Mouse (Mus musculus) neural tube, embryonic 15.5 days (tissue): ENCODE data around the gene Zbtb7a. TPM values are rescaled to one million over a fixed set of nuclear protein-coding genes. Genes with fewer than 3 reads are reported as not detected.

ENCODE experiments used
- ATAC-seq: fragments of 200-750 bp; cut with Nextera tagmentation; 2 replicates; pipeline ENCODE4 v1.8.0; 2017; ENCODE audit warnings: mild to moderate bottlenecking, moderate TSS enrichment, moderate library complexity; ENCODE audit not compliant: low FRiP score
- H3K27ac ChIP-seq: fragments of 300-500 bp; sonication (generic); replicated peaks from 2 replicates; pipeline ENCODE4 v1.5.1; 2015; ENCODE audit warnings: mild to moderate bottlenecking, inconsistent platforms
- H3K27me3 ChIP-seq: fragments of 300-500 bp; sonication (generic); replicated peaks from 2 replicates; pipeline ENCODE4 v1.6.1; 2015; ENCODE audit warnings: inconsistent platforms
- H3K36me3 ChIP-seq: fragments of 300-500 bp; sonication (generic); 2 replicates; pipeline ENCODE4 v1.6.1; 2015; ENCODE audit warnings: inconsistent platforms
- H3K4me1 ChIP-seq: fragments of 300-500 bp; sonication (generic); 2 replicates; pipeline ENCODE4 v1.6.1; 2015; ENCODE audit warnings: inconsistent platforms
- H3K4me2 ChIP-seq: fragments of 300-500 bp; sonication (generic); 2 replicates; pipeline ENCODE4 v1.6.1; 2015; ENCODE audit warnings: inconsistent platforms, mild to moderate bottlenecking, moderate library complexity
- H3K4me3 ChIP-seq: fragments of 300-500 bp; sonication (generic); replicated peaks from 2 replicates; pipeline ENCODE4 v1.5.1; 2015; ENCODE audit warnings: mild to moderate bottlenecking, inconsistent platforms
- H3K9ac ChIP-seq: fragments of 300-500 bp; sonication (generic); replicated peaks from 2 replicates; pipeline ENCODE4 v1.6.1; 2015; ENCODE audit warnings: mild to moderate bottlenecking, inconsistent platforms
- H3K9me3 ChIP-seq: fragments of 300-500 bp; sonication (generic); replicated peaks from 2 replicates; pipeline ENCODE4 v1.6.1; 2016; ENCODE audit warnings: inconsistent platforms
- WGBS: fragments of 180-500 bp; shearing (Covaris S2); methylation state at CpG from one replicate; pipeline ENCODE4 v1.1.7; 2015; ENCODE audit warnings: mixed read lengths; 5-methylcytosine and 5-hydroxymethylcytosine counted together
- polyA plus RNA-seq: library from polyadenylated mRNA; unstranded; fragments of >200 nt; fragmentation: Nextera tagmentation; extraction: Ambion mirVana; gene quantifications from 2 replicates; pipeline ENCODE4 v1.2.1, GENCODE M21; 2015

The Zbtb7a gene
- polyA plus RNA-seq, 1 experiment from 2014 or later = 14.8 TPM

DNA sequence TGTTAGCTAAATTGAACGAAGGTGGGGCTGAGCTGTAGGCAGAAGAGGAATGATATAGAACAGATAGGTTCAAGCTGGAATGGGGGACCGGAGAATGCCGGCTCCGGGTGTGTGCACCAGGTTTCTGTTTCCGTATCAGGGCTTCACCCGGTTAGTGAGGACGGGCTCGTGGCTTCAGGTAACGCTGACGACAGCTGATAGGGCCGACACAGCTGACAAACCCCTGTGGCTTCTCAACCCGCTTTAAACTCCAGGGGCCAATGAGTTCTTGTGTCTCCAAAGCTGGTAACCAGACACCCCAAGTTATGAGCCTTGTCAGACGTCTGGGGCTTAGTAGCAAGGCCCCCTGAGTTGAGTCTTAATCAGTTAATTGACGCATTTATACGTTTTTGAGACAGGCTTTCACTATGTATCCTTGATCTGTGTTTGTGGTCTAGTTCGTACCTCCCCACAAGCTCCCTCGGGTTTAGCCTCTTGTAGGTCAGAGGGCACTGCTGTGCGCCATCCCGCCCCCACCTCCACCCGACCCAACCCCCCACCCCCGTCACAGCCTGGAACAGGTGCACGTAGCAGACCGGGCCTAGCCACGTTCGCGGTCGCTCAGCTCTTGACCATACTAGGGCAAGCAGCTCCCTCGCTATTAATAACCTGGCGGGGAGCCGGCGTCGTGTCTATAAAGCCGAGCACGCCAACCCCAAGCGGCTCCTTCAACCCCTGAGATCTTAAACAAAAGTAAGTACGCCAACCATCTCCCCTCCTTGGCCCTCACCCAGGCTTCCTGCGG, 59.2 kb downstream of the Zbtb7a start:
- ATAC-seq = no peak
- Histone ChIP-seq H3K4me3 (no peak overlapping the region), H3K36me3 (peaks cover 17% of the 10 kb centered on the region), H3K4me1 (peaks cover 36% of the 10 kb centered on the region), H3K4me2 (peak overlapping the region; percentile 23), H3K9me3 (no peaks in the 10 kb centered on the region), H3K27ac (no peak overlapping the region), H3K9ac (no peak overlapping the region; the same call in 1 of the 2 replicates), H3K27me3 (peaks cover 30% of the 10 kb centered on the region)
- 12% methylated on average over 37 of the region's 37 CpGs for WGBS

DNA sequence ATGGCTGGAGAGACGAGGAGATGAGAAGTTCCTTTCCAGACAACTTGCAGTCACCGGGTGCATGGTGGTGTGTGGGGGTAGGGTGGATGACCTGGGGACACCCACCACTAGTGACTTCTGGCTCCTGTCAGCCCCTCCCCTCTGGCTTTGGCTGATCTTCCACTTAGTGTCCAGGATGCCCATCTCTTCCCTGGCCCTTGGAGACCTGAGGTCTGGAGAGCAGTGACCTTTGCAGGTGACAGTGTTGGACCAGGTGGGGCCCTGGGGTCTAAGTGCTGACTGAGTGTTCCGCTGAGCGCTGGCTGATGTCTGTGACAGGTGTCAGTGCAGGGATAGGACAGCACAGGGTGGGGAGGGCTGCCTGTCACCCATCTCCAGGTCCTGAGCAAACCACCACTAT, 60.3 kb downstream of the Zbtb7a start:
- Histone ChIP-seq H3K4me3 (no peak overlapping the region), H3K27ac (no peak overlapping the region), H3K4me1 (peaks cover 36% of the 10 kb centered on the region), H3K9me3 (no peaks in the 10 kb centered on the region), H3K36me3 (peaks cover 10% of the 10 kb centered on the region), H3K27me3 (peaks cover 30% of the 10 kb centered on the region), H3K4me2 (no peak overlapping the region), H3K9ac (no peak overlapping the region)
- ATAC-seq = no peak
- WGBS = 63% methylated on average over 4 of the region's 4 CpGs

DNA sequence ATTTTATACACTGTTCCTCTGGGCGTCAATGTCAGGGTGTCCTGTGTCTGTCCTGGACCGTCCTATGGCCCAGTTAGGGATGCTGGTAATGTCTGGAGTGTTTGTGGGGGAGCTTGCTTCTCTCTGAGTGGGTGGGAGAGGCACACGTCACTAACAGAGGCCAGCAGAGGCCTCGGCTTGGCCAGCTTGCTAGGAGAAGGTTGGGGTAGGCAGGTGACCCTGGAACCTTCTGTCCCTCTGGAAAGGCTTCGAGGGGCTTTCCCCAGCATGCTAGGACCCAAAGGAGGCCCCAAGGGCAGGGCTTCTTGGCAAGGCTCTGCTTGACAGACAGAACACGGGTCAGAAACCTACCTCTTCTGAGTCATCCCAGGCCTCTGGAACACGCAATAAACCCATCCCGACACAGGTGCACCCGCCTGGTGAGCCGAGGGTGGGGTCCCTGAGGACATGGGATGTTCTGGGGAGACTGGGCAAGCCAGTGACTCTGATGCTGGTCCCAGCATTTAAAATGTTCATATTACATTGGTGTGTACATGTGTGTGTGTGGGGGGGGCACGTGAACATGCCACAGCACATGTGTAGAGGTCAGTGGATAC, 61.5 kb downstream of the Zbtb7a start:
- WGBS = 65% methylated on average over 11 of the region's 11 CpGs
- Histone ChIP-seq H3K9me3 (no peaks in the 10 kb centered on the region), H3K4me3 (no peak overlapping the region), H3K9ac (no peak overlapping the region), H3K36me3 (no peaks in the 10 kb centered on the region), H3K4me2 (no peak overlapping the region), H3K27ac (no peak overlapping the region), H3K27me3 (peaks cover 30% of the 10 kb centered on the region), H3K4me1 (peaks cover 25% of the 10 kb centered on the region)
- no peak for ATAC-seq

DNA sequence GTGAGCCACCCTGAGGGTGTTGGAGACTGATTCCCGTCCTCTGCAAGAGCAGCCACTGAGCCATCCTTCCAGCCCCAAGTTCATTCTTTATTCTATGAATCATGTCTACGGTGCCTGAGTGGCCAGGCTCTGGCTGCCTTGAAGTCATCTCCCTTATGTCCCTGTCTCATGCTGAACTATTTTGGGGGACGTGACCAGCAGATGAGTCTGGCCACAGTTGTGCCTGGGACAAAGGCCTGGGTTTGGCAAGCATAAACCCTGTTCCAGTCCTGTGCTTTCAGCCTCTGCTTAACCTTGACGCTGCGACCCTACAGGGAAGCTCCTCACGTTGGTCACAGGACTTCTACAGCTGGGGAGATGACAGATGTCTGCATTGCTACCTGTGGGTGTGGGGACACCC, 62.3 kb downstream of the Zbtb7a start:
- WGBS = 62% methylated on average over 6 of the region's 6 CpGs
- Histone ChIP-seq H3K36me3 (no peaks in the 10 kb centered on the region), H3K27ac (no peak overlapping the region), H3K4me2 (no peak overlapping the region), H3K9me3 (no peaks in the 10 kb centered on the region), H3K9ac (no peak overlapping the region), H3K27me3 (peaks cover 30% of the 10 kb centered on the region), H3K4me3 (no peak overlapping the region), H3K4me1 (peaks cover 19% of the 10 kb centered on the region)
- ATAC-seq = no peak

DNA sequence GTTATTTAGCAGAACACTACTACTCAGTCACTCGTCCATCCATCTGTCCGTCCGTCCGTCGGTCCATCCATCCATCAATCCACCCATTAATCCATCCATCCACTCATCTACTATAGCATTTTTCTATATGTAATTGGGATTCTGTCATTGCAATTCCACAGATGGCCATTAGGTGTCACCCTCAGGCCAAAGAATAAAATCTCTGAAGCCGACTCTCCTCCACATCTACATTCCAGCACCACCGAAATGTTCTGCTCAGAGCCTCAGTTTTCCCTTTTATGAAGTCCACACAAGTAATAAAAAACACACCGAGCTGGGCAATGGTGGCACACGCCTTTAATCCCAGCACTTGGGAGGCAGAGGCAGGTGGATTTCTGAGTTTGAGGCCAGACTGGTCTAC, 63.2 kb downstream of the Zbtb7a start:
- WGBS = 1% methylated on average over 9 of the region's 9 CpGs
- Histone ChIP-seq H3K27me3 (peaks cover 30% of the 10 kb centered on the region), H3K4me1 (peaks cover 14% of the 10 kb centered on the region), H3K9me3 (no peaks in the 10 kb centered on the region), H3K9ac (no peak overlapping the region), H3K4me2 (no peak overlapping the region), H3K4me3 (no peak overlapping the region), H3K27ac (no peak overlapping the region), H3K36me3 (no peaks in the 10 kb centered on the region)
- no peak for ATAC-seq

DNA sequence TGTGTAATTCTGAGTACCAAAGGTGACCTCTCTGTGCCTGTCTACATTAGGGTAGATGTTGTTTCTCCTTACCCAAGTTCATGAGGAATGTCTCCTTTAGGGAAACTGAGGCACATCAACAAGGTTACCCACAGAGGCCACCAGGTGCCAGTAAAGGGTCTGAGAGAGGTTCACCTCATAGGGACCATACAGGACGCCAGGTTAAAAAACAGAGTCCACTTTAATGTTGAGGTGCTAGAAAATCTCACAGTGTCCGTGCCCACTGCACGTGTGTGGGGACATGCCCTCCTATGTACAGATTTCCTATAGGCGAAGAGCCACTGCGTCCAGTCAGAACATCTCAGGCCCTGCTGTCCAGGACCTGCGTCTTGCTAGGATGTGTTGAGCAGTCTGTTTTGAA, 64.0 kb downstream of the Zbtb7a start:
- H3K27ac ChIP-seq = no peak overlapping the region
- WGBS = 89% methylated on average over 6 of the region's 6 CpGs
- peaks cover 8% of the 10 kb centered on the region for H3K4me1 ChIP-seq
- ATAC-seq = no peak
- H3K9me3 ChIP-seq = no peaks in the 10 kb centered on the region
- no peak overlapping the region for H3K4me3 ChIP-seq
- no peak overlapping the region for H3K4me2 ChIP-seq
- H3K27me3 ChIP-seq = peaks cover 30% of the 10 kb centered on the region
- H3K36me3 ChIP-seq = no peaks in the 10 kb centered on the region
- no peak overlapping the region for H3K9ac ChIP-seq

DNA sequence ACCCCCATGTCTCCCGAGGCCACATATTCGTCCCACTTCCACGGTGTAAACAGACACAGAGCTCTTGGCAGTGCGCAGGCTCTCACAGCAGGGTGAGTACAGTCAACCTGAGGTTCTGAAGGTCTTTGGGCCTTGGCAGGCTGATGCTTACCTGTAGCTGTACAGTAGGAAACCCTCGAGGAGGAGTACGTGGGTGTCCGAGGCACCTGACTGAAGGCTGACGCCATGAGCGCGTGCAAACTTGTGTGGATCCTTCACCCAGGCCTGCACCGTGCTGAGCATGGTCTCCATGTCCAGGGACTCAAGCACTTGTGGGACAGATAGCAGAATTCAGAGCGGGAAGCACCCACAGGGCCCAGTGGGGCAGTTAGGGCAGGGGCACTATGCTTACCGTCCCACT, 65.1 kb downstream of the Zbtb7a start:
- no peak overlapping the region for H3K4me3 ChIP-seq
- WGBS = 85% methylated on average over 13 of the region's 13 CpGs
- H3K27ac ChIP-seq = no peak overlapping the region
- ATAC-seq = no peak
- no peaks in the 10 kb centered on the region; the same call in 1 of the 2 replicates for H3K36me3 ChIP-seq
- H3K4me1 ChIP-seq = no peaks in the 10 kb centered on the region; the same call in 1 of the 2 replicates
- no peaks in the 10 kb centered on the region for H3K9me3 ChIP-seq
- peaks cover 23% of the 10 kb centered on the region for H3K27me3 ChIP-seq
- no peak overlapping the region for H3K9ac ChIP-seq
- no peak overlapping the region for H3K4me2 ChIP-seq

DNA sequence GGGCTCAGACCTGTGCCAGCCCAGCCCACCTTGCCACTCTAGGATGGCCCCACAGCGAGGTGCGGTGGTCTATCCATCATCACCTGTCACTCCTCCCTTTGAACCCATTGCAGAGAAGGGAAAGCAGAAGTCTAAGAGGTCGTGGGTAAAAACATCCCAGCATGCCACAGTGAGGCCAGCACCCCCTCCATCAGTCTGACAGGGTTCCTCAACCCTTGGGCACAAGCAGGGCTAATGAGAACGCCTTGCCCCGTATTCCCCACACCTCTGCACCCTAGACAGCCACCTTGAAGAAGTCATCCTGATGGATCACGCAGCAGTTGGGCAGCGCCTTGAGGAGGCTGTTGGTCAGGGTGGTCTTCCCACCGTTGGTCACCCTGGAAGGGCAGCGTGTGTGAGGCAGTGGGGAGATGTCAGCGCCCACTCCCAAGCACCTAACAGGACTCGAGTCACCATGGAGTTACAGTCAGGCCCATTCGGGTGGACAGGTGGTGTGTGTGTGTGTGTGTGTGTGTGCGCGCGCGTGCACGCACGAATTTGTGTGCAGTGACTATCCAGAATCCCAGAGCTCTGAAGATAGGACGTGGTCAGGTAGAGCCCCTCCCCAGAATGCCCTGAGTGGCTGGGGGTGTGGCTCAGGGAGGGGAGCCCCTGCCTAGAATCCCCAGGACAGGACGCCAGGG, 65.7 kb downstream of the Zbtb7a start:
- ATAC-seq = no peak
- no peaks in the 10 kb centered on the region; the same call in 1 of the 2 replicates for H3K4me1 ChIP-seq
- H3K27ac ChIP-seq = no peak overlapping the region
- WGBS = 81% methylated on average over 20 of the region's 20 CpGs
- H3K27me3 ChIP-seq = peaks cover 17% of the 10 kb centered on the region
- no peaks in the 10 kb centered on the region for H3K9me3 ChIP-seq
- no peak overlapping the region for H3K4me2 ChIP-seq
- peaks cover under 1% of the 10 kb centered on the region for H3K36me3 ChIP-seq
- no peak overlapping the region for H3K4me3 ChIP-seq
- no peak overlapping the region for H3K9ac ChIP-seq

DNA sequence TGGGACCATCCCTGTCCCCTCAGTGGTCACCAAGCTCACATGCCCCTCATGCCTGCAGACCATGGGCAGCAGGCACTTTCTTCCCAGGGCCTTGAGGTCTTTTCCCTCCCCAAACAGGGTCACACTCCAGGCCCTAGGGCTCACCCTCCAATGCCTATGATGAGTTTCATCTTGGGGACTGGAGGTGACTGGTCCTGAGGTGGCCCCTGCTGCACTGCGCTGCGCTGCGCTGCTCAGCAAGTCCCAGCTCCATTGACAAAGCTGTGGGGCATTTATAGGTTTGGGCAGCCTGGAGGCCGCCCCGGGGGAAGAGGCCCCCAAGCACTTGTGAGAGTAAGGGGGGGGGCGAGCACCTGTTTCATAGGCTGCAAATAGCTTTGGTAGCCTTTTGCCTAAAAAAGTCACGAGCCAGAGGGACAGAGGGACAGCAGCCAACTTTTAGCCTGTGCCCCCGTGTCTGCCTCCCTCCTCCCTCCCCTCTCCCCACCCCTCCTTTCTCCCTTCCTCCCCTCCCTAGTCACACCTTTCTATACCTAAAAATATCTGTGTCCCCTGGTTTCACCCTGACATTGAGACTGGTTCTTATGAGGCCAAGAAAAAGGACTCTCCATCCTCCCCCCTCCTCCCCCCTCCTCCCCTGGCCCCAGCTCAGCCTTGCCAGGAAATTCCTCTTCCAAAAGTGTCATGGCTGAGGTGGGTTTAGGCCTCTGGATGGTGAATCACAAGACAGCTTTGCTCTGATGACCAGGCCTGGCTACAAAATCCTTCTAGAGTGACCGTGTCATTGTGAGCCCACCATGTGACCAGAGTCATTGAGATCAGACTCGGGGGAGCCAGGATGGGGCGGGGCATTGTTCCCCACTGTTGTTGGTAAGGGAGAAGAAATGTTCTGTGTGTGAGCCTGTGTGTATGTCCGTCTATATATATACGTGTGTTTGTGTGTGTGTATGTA, 67.1 kb downstream of the Zbtb7a start, which contains the start of gene Nmrk2:
TSS of gene Nmrk2 (minus strand) at position 245 of the 952 bp plus-strand sequence.
- Histone ChIP-seq H3K4me3 (no peak within 1 kb of the TSS), H3K4me1 (no peaks in the 10 kb centered on the region; the same call in 1 of the 2 replicates), H3K9me3 (no peaks in the 10 kb centered on the region), H3K9ac (no peak within 1 kb of the TSS), H3K36me3 (peaks cover 9% of the 10 kb centered on the region), H3K4me2 (no peak within 1 kb of the TSS), H3K27me3 (peaks cover 4% of the 10 kb centered on the region; the same call in 1 of the 2 replicates), H3K27ac (no peak within 1 kb of the TSS)
- WGBS = 58% methylated on average over 13 of the region's 13 CpGs
- ATAC-seq = no peak
